Mouse (Mus musculus) hindbrain, embryonic 16.5 days (tissue): ENCODE measurements at regions not wholly inside any gene's neighbourhood (a gene's known extent, or its start where the extent isn't known, plus 50 kb on each side); places are given as distances from the start of the nearest gene placed in this dataset.

Source experiments
- ATAC-seq: fragments of 200-750 bp; cut with Nextera tagmentation; 2 replicates; pipeline ENCODE4 v1.8.0; 2017; ENCODE audit warnings: moderate TSS enrichment, moderate library complexity
- H3K27ac ChIP-seq: fragments of 300-500 bp; sonication (generic); 2 replicates; pipeline ENCODE4 v1.5.1; 2014; ENCODE audit warnings: low read depth, mild to moderate bottlenecking, control low read depth, low read length, moderate library complexity
- H3K27me3 ChIP-seq: fragments of 300-500 bp; sonication (generic); replicated peaks from 2 replicates; pipeline ENCODE4 v1.6.1; 2014; ENCODE audit warnings: low read length; ENCODE audit not compliant: control insufficient read depth, insufficient read depth
- H3K36me3 ChIP-seq: fragments of 300-500 bp; sonication (generic); 2 replicates; pipeline ENCODE4 v1.6.1; 2014; ENCODE audit warnings: mild to moderate bottlenecking, low read length, moderate library complexity, mixed read lengths; ENCODE audit not compliant: control insufficient read depth, insufficient read depth
- H3K4me1 ChIP-seq: fragments of 300-500 bp; sonication (generic); 2 replicates; pipeline ENCODE4 v1.6.1; 2014; ENCODE audit warnings: low read depth, low read length; ENCODE audit not compliant: control insufficient read depth, insufficient read depth
- H3K4me2 ChIP-seq: fragments of 300-500 bp; sonication (generic); 2 replicates; pipeline ENCODE4 v1.6.1; 2014; ENCODE audit warnings: mild to moderate bottlenecking, low read length, control low read depth, moderate library complexity
- H3K4me3 ChIP-seq: fragments of 300-500 bp; sonication (generic); 2 replicates; pipeline ENCODE4 v1.5.1; 2014; ENCODE audit warnings: mild to moderate bottlenecking, low read length, control low read depth, moderate library complexity
- H3K9ac ChIP-seq: fragments of 300-500 bp; sonication (generic); 2 replicates; pipeline ENCODE4 v1.6.1; 2014; ENCODE audit warnings: low read depth, mild to moderate bottlenecking, control low read depth, low read length, moderate library complexity
- H3K9me3 ChIP-seq: fragments of 300-500 bp; sonication (generic); 2 replicates; pipeline ENCODE4 v1.6.1; 2014; ENCODE audit warnings: mild to moderate bottlenecking, low read length, moderate library complexity; ENCODE audit not compliant: control insufficient read depth
- WGBS: fragments of 180-500 bp; shearing (Covaris S2); extraction: QIAGEN DNeasy Blood & Tissue Kit; methylation state at CpG from one replicate; pipeline ENCODE4 v1.1.7; 2014; 5-methylcytosine and 5-hydroxymethylcytosine counted together

- ATAC-seq, result no peak
- Histone ChIP-seq H3K4me1 (peaks cover 5% of the 10 kb centered on the region; the same call in 1 of the 2 replicates), H3K9me3 (no peaks in the 10 kb centered on the region), H3K4me2 (no peak overlapping the region), H3K27ac (no peak overlapping the region), H3K36me3 (no peaks in the 10 kb centered on the region), H3K27me3 (no peaks in the 10 kb centered on the region), H3K9ac (no peak overlapping the region), H3K4me3 (no peak overlapping the region)
- WGBS, result 98% methylated on average over 10 of the region's 11 CpGs
Observed at GRCm38 (mm10) chr5:132675261-132675660, 132.1 kb upstream of the Auts2 start.

- Histone ChIP-seq H3K4me3 (no peak overlapping the region), H3K9ac (no peak overlapping the region), H3K27ac (no peak overlapping the region), H3K36me3 (no peaks in the 10 kb centered on the region), H3K27me3 (no peaks in the 10 kb centered on the region), H3K4me2 (no peak overlapping the region), H3K9me3 (no peaks in the 10 kb centered on the region), H3K4me1 (peaks cover 5% of the 10 kb centered on the region; the same call in 1 of the 2 replicates)
- ATAC-seq, result peak; percentile 63
- WGBS, result 8% methylated on average over 6 of the region's 6 CpGs
Observed at GRCm38 (mm10) chr5:132673599-132674305, 130.6 kb upstream of the Auts2 start.

GRCm38 (mm10) chr5:132671496-132671895 lies 128.4 kb upstream of the Auts2 start:
- Histone ChIP-seq H3K27me3 (no peaks in the 10 kb centered on the region), H3K4me1 (peaks cover 5% of the 10 kb centered on the region; the same call in 1 of the 2 replicates), H3K4me3 (no peak overlapping the region), H3K9me3 (no peaks in the 10 kb centered on the region), H3K36me3 (no peaks in the 10 kb centered on the region), H3K9ac (no peak overlapping the region), H3K4me2 (no peak overlapping the region), H3K27ac (no peak overlapping the region)
- 71% methylated on average over 5 of the region's 5 CpGs for WGBS
- ATAC-seq, result no peak

GRCm38 (mm10) chr5:132667316-132667715 lies 124.2 kb upstream of the Auts2 start:
- no peak for ATAC-seq
- Histone ChIP-seq H3K36me3 (no peaks in the 10 kb centered on the region), H3K9ac (no peak overlapping the region), H3K4me3 (no peak overlapping the region), H3K4me1 (no peaks in the 10 kb centered on the region), H3K27me3 (no peaks in the 10 kb centered on the region), H3K9me3 (no peaks in the 10 kb centered on the region), H3K4me2 (no peak overlapping the region), H3K27ac (no peak overlapping the region)
- WGBS, result 52% methylated on average over 4 of the region's 4 CpGs

- Histone ChIP-seq H3K27me3 (no peaks in the 10 kb centered on the region), H3K4me1 (no peaks in the 10 kb centered on the region), H3K4me3 (no peak overlapping the region), H3K9ac (no peak overlapping the region), H3K27ac (no peak overlapping the region), H3K9me3 (0 out of 2 replicates have a peak, but pooled peaks cover 2% of the 10 kb centered on the region), H3K4me2 (no peak overlapping the region), H3K36me3 (no peaks in the 10 kb centered on the region)
- ATAC-seq, result no peak
- WGBS, result 29% methylated on average over 1 of the region's 1 CpGs
Observed at GRCm38 (mm10) chr5:132661266-132661665, 118.1 kb upstream of the Auts2 start.

- H3K4me2 ChIP-seq, result no peak overlapping the region
- no peak overlapping the region for H3K9ac ChIP-seq
- WGBS, result 74% methylated on average over 7 of the region's 7 CpGs
- H3K4me3 ChIP-seq, result no peak overlapping the region
- ATAC-seq, result no peak
- H3K9me3 ChIP-seq, result 0 out of 2 replicates have a peak, but pooled peaks cover 2% of the 10 kb centered on the region
- no peaks in the 10 kb centered on the region for H3K27me3 ChIP-seq
- H3K4me1 ChIP-seq, result no peaks in the 10 kb centered on the region
- H3K27ac ChIP-seq, result no peak overlapping the region
- no peaks in the 10 kb centered on the region for H3K36me3 ChIP-seq
Observed at GRCm38 (mm10) chr5:132660036-132660435, 116.9 kb upstream of the Auts2 start.

- Histone ChIP-seq H3K27me3 (no peaks in the 10 kb centered on the region), H3K9ac (no peak overlapping the region), H3K27ac (no peak overlapping the region), H3K4me1 (peaks cover 6% of the 10 kb centered on the region), H3K4me3 (no peak overlapping the region), H3K9me3 (0 out of 2 replicates have a peak, but pooled peaks cover 2% of the 10 kb centered on the region), H3K4me2 (no peak overlapping the region), H3K36me3 (no peaks in the 10 kb centered on the region)
- WGBS, result 79% methylated on average over 7 of the region's 7 CpGs
- ATAC-seq, result no peak
Observed at GRCm38 (mm10) chr5:132654382-132654781, 111.2 kb upstream of the Auts2 start.

GRCm38 (mm10) chr5:132653694-132654300 lies 110.7 kb upstream of the Auts2 start:
- Histone ChIP-seq H3K9me3 (0 out of 2 replicates have a peak, but pooled peaks cover 2% of the 10 kb centered on the region), H3K4me1 (peaks cover 6% of the 10 kb centered on the region), H3K9ac (no peak overlapping the region), H3K27me3 (no peaks in the 10 kb centered on the region), H3K36me3 (no peaks in the 10 kb centered on the region), H3K4me2 (no peak overlapping the region), H3K27ac (no peak overlapping the region), H3K4me3 (no peak overlapping the region)
- 33% methylated on average over 6 of the region's 6 CpGs for WGBS
- ATAC-seq, result no peak

GRCm38 (mm10) chr5:132652201-132652600 lies 109.1 kb upstream of the Auts2 start:
- 0 out of 2 replicates have a peak, but pooled peaks cover 2% of the 10 kb centered on the region for H3K9me3 ChIP-seq
- H3K36me3 ChIP-seq, result no peaks in the 10 kb centered on the region
- no peak for ATAC-seq
- H3K27me3 ChIP-seq, result no peaks in the 10 kb centered on the region
- no peak overlapping the region for H3K4me2 ChIP-seq
- no peak overlapping the region for H3K4me3 ChIP-seq
- peaks cover 6% of the 10 kb centered on the region for H3K4me1 ChIP-seq
- no peak overlapping the region for H3K27ac ChIP-seq
- 61% methylated on average over 1 of the region's 1 CpGs for WGBS
- H3K9ac ChIP-seq, result no peak overlapping the region
